Mouse (Mus musculus): ENCODE measurements at regions not wholly inside any gene's neighbourhood (a gene's known extent, or its start where the extent isn't known, plus 50 kb on each side); places are given as distances from the start of the nearest gene placed in this dataset.
"Not testable (repeated sequence)": the region's sequence is repeated elsewhere in the genome, so short reads cannot be mapped to it uniquely, and the experiment has no call there.

DNA sequence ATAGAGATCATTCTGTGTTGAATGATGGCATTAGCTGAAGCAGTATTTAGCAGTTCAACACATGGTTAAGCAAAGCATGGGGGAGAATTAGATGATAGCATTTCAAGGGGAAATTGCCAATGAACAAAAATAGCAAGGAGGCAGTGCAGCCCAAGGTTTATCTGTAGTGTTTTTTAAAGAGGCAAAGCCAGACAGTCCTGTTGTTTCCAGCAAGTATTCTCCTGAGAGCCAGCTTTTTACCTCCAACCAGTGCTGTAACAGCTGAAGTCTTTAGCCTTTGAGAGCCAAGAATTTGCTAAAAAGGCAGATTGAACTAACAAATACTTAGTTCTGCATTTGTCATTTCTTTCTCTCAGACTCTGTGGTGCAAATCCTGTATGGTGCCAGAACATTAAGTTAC lies 305.1 kb upstream of the Arx start:
- intact Hi-C loops (cut with DNase I), result no loop called here
- no peak for DNase-seq

DNA sequence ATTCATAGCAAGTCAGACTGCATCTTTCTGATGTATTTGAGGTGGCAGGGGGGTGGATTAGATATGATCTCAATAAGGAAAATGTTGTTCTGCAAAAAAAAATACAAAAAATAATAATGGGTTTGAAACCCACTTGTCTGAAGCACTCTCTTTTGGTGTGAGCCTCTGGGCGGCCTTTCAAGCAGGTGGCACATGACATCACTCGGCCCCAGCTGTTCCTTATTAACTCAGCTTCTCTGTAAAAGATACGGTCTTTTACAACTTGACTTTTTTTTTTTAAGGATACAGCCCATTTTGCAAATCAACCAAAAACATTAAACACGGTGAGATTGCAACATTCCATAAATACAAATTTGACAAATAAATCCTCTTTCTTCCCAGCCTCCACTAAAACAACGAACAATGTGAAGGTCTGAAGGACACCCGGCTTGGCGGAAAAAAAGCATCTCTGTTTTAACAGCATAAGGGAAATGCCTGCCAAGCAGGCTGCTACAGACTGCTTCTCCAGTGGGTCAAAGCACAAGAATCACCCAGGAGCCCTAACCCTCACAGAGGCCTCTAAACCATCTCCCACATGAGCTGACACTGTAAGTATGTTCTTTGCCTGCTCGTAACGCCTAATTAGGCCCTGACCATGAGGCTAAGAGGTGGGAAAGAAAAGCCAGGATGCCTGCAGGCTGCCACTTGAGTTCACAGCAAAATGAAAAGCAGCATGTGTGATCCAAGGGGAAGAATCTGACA lies 283.8 kb upstream of the Arx start:
- DNase-seq, result no peak
- intact Hi-C loops (cut with DNase I), result loop anchor here (10.0 kb wide), 1 partner anchor 62 kb away; no protein-coding TSS in a partner anchor

DNA sequence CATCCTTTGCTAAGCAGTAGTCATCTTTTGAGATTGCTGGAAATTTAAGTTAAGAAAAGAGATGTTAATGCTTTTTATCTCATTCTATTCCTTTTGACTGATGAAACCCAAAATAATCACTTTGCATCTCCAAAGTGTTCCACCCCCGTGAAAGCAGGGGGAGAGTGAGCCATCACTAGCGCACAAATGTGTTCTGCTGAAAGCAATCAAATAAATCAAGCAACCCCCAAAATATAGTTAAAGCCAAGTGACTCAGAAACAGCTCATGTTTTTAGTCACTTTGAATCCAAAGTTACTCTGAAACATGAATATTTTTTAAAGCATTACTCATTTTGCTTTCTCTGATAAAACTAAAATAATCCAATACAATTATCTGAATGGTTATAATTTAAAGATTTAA lies 279.6 kb upstream of the Arx start:
- DNase-seq, result no peak
- intact Hi-C loops (cut with DNase I), result loop anchor here (10.0 kb wide), 1 partner anchor 58 kb away; no protein-coding TSS in a partner anchor

DNA sequence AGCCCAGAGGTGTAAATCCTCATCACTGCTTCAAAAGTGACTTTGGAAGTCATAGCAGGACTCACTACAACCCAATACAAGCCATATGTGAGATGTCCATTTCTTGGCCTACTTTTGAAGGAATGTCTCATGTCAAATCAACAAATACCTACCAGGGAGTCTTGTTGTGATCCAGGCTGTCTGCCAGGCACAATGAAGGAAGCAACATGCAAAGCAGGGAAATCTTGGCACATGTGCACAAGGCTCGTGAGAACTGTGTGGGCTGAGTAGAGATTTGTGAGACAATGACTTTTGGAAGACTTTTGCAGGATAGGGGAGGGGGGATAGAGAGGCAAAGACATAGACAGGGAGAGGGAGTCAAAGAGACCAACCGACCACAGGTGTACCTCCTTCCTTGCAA lies 274.7 kb upstream of the Arx start:
- DNase-seq, result no peak

DNA sequence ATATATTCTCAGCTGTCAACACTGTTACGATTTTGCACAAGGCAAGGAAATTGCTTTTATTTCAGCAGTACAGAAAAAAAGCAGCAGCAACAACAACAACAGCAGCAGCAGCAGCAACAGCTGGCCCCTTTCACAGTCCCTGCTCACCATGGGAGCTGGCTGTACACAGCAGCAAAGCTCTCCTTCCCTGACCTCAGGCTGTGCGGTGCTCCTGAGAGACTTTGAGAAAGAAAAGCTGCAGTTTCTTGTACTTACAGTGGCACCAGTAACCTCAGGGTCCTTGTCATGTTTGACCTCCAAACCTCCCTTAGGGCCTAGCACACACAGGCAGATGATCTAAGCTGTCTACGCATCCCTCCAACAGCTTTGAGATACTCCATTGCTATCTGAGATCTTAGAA lies 269.9 kb upstream of the Arx start:
- peak in 1 of 2 experiments; percentile 7 for DNase-seq
- intact Hi-C loops (cut with DNase I), result no loop called here

More for the DNA sequence above, 274.7 kb upstream of the Arx start:
- intact Hi-C loops (cut with DNase I), result no loop called here

DNA sequence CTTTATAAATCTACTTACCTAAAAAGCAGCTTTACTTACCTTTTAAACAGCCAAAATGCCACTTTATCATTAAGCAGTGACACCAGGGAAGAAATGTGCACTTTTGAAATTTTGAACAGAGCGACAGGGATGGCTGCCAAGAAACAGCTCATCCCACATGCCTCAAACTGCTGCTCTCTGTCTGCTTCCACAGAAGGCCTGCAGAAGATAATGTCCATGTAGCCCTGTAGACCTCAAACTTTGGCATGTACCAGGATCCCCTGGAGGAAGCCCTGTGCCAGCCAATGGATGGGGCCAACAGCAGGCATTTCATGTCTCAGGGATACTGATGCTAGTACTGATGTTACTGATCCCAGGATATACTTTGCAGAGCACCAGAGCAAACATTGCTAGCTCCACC lies 245.1 kb upstream of the Arx start:
- intact Hi-C loops (cut with DNase I), result no loop called here
- DNase-seq, result peak; percentile 1 to 2

DNA sequence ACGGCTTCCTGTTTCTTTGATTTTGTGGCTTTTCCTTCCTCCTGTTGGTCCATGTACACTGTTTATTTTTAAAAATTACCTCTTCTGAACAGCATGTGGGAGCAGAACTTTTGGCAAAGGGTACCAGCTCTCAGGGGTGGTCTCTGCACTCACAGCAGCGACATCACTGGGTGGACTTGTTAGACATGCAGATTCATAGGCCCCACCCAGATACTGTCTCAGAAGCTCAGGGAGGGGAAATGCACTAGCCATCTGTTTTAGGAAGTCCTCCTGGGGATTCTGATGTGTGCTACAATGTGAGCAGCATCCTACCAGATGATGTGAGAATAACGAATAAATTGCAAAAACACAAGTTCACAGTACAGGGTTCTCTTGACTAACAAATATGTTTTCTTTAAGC lies 243.5 kb upstream of the Arx start:
- peak; percentile 1 to 3 for DNase-seq
- intact Hi-C loops (cut with DNase I), result no loop called here

DNA sequence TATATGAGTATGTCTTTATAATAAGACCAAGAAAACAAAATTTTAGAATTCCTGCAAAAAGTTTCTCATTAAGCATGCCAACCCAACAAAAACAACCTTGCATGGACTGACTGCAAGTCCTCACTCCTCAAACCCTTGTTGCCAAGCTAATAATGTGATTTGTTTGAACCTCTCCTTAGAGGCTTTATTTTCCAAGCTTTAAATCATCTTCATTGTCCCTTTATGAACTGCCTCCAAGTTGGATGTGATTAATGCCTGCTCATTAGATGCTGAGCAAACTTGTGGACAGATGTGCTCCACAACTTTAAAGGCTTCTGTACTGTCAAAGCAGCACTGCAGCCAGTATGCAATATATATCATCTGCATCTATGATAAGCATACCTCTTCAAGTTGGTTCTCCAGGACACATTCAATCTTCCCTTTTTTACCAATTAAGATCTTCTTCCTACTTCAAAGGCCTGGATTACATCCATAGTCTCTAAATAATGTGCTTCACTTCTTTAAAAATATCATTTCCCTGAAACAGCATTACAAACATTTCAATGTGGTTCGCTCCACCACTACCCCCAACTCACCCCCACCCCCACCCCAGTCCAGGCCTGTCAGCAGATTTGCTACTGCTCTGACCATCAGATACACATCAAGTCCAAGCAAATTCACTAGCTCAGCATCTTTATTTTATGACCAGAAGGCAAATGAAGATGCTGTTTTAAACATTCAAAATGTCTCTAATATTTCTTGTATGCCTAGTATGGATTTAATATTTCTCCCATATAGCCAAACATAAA lies 237.1 kb upstream of the Arx start:
- intact Hi-C loops (cut with DNase I), result no loop called here
- no peak for DNase-seq

DNA sequence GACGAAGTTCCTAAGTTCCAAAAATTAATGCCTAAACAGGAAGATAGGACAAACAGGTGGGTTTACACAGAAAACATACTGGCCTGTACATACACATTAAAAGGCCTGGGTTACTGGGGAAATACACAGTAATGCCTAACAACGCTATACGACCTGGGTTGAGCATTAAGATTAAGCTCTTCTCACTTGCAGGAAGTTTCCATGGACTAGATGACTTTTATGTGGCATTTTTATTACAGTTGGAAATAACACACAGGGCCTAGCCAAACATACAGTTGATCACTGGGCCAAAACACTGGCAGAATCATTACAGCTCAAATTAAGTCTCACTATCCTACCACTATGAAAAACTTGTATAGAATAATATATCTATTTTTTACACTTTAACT lies 236.5 kb upstream of the Arx start:
- intact Hi-C loops (cut with DNase I), result no loop called here
- DNase-seq, result no peak

DNA sequence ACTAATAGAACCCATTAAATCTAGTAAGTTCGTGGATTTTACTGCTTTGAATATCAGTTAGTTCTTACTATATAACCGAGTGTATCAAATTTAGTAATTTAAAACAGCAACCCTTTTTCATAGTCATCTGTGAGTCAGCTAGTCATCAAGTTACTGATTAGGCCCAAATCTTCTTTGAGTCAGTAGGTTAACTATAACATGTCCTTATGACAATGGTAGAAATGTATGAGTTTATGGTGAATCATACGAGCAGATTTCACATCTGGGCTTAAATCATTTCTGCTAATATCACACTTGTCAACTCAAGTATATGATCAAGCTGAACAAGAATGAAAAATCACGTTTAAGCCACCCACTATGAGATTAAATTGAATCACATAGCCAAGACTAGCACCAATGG lies 226.7 kb upstream of the Arx start:
- intact Hi-C loops (cut with DNase I), result no loop called here

DNA sequence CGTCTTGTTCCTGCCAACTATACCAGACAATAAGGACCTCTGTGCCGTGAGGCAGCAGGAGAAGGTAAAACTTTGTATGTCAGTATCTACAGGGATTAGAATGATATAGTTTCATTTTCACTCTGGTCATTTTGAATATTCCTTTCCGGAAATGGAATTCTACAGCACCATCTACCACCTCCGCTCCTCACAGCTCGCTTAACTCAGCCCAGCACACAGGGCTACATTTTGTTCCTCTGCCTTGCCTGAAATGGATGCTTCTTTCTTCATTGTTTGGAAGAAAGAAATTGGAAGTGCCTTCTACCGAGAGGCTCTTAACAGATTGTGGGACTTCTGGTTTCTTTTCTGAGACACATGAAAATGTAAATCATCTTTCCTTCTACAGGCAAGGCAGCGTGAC lies 217.4 kb upstream of the Arx start:
- no peak for DNase-seq
- intact Hi-C loops (cut with DNase I), result loop anchor here (1.0 to 10.0 kb wide), 4 partner anchors 64 to 820 kb away; partner anchors contain the start of gene Arx

More for the DNA sequence above, 226.7 kb upstream of the Arx start:
- no peak for DNase-seq

DNA sequence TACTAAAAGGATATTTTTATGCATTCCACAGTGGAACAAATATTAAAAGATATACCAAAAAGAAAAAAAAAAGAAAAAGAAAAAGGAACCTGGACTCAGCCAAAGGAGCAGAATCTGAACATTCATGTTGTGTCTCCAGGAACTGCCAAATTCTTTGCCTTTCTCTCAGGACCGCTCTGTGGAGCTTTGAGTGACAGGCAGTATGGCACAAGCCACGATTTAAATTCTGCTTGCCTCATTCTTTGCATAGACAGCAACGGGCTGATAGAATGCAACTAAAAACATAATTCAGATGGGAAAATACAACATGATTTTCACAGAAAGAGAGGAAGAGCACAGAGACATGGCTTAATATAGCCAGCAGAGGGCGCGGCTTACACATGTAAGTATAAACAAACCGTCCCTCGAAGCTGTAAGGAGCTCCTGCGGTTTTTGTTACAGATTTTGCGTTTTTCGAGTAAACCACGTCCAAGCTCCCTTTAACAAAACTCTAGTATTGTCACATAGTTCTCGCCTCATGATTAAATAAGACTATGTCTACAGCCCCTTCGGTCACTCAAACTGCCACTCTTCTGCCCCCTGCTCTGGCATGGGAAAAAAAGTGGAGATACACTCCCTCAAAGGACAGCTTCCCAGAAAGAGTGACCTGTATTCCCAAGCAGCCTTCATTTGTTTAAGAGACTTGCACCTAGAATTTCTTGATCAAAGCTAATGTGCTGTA lies 216.5 kb upstream of the Arx start:
- intact Hi-C loops (cut with DNase I), result loop anchor here (1.0 to 10.0 kb wide), 5 partner anchors 65 to 820 kb away; partner anchors contain the start of gene Arx
- peak; percentile 18 to 42 for DNase-seq

DNA sequence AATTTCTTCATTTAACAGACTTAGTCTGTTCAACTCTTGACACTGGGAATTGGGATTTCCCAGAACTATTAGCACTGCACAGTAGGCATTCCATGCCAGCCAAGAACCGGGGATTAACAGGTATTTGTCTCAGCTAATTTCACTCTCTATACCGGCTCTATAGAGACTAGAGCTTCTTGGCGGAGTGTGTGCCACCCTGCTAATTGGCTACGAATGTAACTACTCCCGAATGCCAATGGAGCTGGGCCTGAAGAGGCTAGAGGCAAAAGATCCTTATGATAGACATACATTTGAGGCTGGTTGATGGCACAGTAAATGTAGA lies 216.0 kb upstream of the Arx start:
- intact Hi-C loops (cut with DNase I), result loop anchor here (5.0 kb wide), 1 partner anchor 487 kb away; no protein-coding TSS in a partner anchor
- no peak for DNase-seq

DNA sequence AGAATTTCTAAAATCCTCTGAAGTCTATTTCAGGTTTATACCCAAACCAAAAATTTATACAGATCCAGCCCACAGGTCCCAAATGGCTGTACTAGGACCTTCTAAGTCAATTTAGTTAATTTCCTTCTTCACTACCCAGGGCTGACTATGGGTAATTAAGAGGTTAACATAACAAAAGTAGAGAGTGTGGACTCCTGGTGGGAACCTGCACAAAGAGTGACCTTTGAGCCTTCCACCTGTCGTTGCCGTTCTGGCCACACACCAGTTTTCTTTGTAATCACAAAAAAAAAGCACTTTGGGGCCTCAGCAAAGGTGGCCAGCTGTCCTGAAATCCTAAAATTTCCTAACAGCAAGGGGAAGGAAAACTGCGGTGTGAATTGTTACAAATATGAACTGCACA lies 197.3 kb upstream of the Arx start:
- intact Hi-C loops (cut with DNase I), result no loop called here
- DNase-seq, result no peak

DNA sequence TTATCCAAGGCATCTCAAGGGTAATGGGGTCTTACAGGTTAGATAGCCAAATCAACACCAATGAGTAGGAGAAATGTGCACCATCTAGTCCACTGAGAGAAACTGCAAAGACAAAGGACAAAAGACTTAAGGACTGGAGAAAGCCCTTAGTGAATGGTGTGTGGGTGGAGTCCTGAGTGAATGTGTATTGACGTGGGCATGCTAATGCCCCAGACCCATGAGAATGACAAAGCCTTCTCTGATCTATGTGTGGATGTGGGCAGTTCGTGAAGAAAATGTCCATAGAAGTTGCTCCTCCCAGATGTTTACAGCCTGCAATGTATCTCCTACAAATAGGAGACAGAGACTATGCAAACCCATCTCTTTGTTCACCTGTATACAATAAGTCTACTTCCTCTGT lies 188.7 kb upstream of the Arx start:
- DNase-seq, result no peak
- intact Hi-C loops (cut with DNase I), result no loop called here

DNA sequence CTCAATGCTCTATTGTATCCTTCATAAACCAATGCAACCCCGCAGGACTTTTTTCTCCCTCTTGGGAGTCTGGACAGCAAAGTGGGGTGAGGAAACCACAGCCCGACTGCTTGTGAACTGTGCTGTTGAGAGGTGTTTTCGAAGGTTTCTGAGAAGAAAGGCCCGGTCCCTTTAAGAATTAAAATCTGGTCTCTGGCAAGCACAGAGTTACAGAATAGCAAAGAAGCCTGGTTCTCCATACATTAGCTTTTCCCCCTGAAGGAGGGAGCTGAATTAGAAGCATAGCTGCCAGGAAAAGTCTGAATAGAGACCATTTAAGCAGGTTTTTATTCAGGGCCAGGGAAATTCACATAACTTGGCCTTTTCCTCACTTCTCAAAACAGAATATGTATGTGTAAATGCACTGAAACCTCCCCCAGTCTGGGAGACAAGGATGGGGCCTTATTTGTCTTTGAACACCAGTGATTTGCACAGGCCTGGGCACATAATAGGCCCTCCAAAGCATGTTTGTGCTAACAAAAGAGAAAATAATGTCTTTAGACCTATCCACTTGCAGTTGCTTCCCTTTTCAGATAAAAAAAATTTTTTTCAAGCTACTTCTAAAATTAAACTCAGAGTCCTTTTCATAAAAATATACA lies 178.2 kb upstream of the Arx start:
- DNase-seq, result no peak
- intact Hi-C loops (cut with DNase I), result no loop called here

DNA sequence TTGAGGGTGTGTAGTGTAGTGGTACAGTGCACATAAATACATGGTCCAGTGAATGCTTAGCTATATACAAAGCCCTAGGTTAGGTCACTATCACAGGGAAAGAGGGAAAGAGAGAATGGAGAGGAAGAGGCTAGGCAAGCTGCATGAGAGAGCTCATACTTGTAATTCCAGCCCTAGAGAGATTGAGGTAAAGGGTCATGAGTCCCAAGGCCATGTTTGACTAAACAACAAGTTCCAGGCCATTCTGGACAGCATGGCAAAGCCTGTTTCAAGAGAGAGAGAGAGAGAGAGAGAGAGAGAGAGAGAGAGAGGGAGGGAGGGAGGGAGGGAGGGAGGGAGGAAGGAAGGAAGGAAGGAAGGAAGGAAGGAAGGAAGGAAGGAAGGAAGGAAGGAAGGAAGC lies 131.9 kb upstream of the Arx start:
- intact Hi-C loops (cut with DNase I); DNase-seq: not testable (repeated sequence)

DNA sequence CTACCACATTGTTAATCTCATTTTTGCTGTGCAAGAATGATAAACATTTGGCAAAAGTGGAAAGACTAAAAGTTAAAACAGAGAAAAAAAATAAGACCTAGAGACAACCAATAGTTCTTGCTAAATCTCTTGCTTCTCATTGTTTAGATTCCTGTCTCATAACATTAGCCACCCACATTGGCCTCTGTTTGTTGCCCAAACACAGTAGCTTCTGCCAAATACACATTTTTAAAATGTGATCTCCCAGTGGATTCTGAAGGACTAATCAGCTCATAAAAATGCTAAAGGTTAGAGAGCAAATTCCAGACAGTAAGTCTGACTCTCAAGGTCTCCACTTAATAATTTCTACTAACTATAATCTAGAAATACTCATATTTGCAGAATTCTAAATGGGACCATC lies 127.1 kb upstream of the Arx start:
- intact Hi-C loops (cut with DNase I), result no loop called here
- DNase-seq, result no peak

DNA sequence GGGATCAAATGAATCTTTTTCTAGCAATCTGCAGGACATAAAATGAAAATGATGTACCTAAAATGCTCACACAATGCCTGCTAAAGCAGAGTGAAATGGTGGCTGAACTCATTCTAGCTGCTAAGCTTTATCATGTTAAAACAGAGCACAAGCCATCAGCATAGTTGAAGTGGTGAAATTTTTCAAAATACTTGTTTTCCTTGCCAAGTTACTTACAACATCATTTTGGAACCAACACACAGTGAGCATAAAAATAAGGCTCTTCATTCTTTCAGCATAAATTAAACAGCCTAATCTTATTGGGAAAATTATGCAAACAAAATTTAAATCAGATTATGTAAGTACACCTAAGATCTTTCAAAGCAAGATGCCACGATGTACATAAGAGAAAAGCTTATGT lies 125.3 kb upstream of the Arx start:
- intact Hi-C loops (cut with DNase I), result no loop called here
- DNase-seq, result no peak

Measured in heart, postnatal 36 days (tissue).